Mouse (Mus musculus) MEL (cell line): ENCODE measurements around the gene Nnat. TPM values are rescaled to one million over a fixed set of nuclear protein-coding genes. Genes with fewer than 3 reads are reported as not detected.

Source experiments
- DNase-seq: peaks from one replicate; pipeline ENCODE4 v3.0.0; 2011; ENCODE audit warnings: low read depth, low spot score
- H3K27ac ChIP-seq: 2 replicates; pipeline ENCODE4 v1.5.1; 2012; ENCODE audit warnings: low read depth, mild to moderate bottlenecking, control low read depth, low read length, moderate library complexity; ENCODE audit not compliant: control insufficient read depth
- H3K27me3 ChIP-seq, 2 experiments: fragments of 150-350 bp in 1 of 2; sonication (generic) in 1 of 2; 2 replicates each; pipeline ENCODE4 v1.6.1; 2012; ENCODE audit warnings: low read length in 2 of 2, mild to moderate bottlenecking in 2 of 2, improper control_type of control experiment in 1 of 2, moderate library complexity in 1 of 2; ENCODE audit not compliant: insufficient read depth in 2 of 2, control insufficient read depth in 1 of 2
- H3K36me3 ChIP-seq, 2 experiments: 2 replicates each; pipeline ENCODE4 v1.6.1; 2012 to 2014; ENCODE audit warnings: low read length in 2 of 2, improper control_type of control experiment in 1 of 2, inconsistent platforms in 1 of 2, mild to moderate bottlenecking in 1 of 2; ENCODE audit not compliant: insufficient read depth in 2 of 2, control insufficient read depth in 1 of 2
- H3K4me1 ChIP-seq, 2 experiments: fragments of 150-350 bp in 1 of 2; sonication (generic) in 1 of 2; 2 replicates each; pipeline ENCODE4 v1.6.1; 2012; ENCODE audit warnings: low read length in 2 of 2, improper control_type of control experiment in 1 of 2, mild to moderate bottlenecking in 1 of 2; ENCODE audit not compliant: insufficient read depth in 2 of 2, control insufficient read depth in 1 of 2
- H3K4me3 ChIP-seq, 2 experiments: fragments of 150-350 bp in 1 of 2; sonication (generic) in 1 of 2; 2 replicates each; pipeline ENCODE4 v1.5.1; 2012; ENCODE audit warnings: low read depth in 2 of 2, low read length in 2 of 2, mild to moderate bottlenecking in 2 of 2, moderate library complexity in 2 of 2, control low read depth in 1 of 2, improper control_type of control experiment in 1 of 2; ENCODE audit not compliant: control insufficient read depth in 1 of 2, insufficient read depth in 1 of 2
- H3K79me2 ChIP-seq: 2 replicates; pipeline ENCODE4 v1.6.1; 2012; ENCODE audit warnings: mild to moderate bottlenecking, low read length, moderate library complexity; ENCODE audit not compliant: control insufficient read depth, poor library complexity, insufficient read depth
- H3K9ac ChIP-seq: 2 replicates; pipeline ENCODE4 v1.6.1; 2012; ENCODE audit warnings: low read depth, mild to moderate bottlenecking, control low read depth, low read length, moderate library complexity; ENCODE audit not compliant: control insufficient read depth, poor library complexity, severe bottlenecking
- H3K9me3 ChIP-seq: fragments of 150-350 bp; sonication (generic); replicated peaks from 2 replicates; pipeline ENCODE4 v1.6.1; 2012; ENCODE audit warnings: mild to moderate bottlenecking, low read length, improper control_type of control experiment, moderate library complexity; ENCODE audit not compliant: insufficient read depth
- CHD1 ChIP-seq: IDR thresholded peaks from 2 replicates; pipeline ENCODE4 v1.6.1; 2012; ENCODE audit warnings: low read depth, mild to moderate bottlenecking, inconsistent platforms, low read length, improper control_type of control experiment
- CHD2 ChIP-seq: IDR thresholded peaks from 2 replicates; pipeline ENCODE4 v1.6.1; 2011; ENCODE audit warnings: low read length, improper control_type of control experiment
- E2F4 ChIP-seq: IDR thresholded peaks from 2 replicates; pipeline ENCODE4 v1.6.1; 2011; ENCODE audit warnings: low read depth, low read length, improper control_type of control experiment, borderline replicate concordance
- ELF1 ChIP-seq: IDR thresholded peaks from 2 replicates; pipeline ENCODE4 v1.6.1; 2014; ENCODE audit warnings: low read depth, mild to moderate bottlenecking, inconsistent platforms, low read length, improper control_type of control experiment, moderate library complexity
- GABPA ChIP-seq: IDR thresholded peaks from 2 replicates; pipeline ENCODE4 v1.6.1; 2012; ENCODE audit warnings: low read depth, mild to moderate bottlenecking, inconsistent platforms, low read length, improper control_type of control experiment, moderate library complexity
- GATA1 ChIP-seq: IDR thresholded peaks from 2 replicates; pipeline ENCODE4 v1.6.1; 2011; ENCODE audit warnings: low read depth, low read length, improper control_type of control experiment
- HCFC1 ChIP-seq: IDR thresholded peaks from 2 replicates; pipeline ENCODE4 v1.6.1; 2012; ENCODE audit warnings: low read depth, mild to moderate bottlenecking, inconsistent platforms, low read length, improper control_type of control experiment, moderate library complexity
- JUND ChIP-seq: IDR thresholded peaks from 2 replicates; pipeline ENCODE4 v1.6.1; 2011; ENCODE audit warnings: low read depth, mild to moderate bottlenecking, improper control_type of control experiment, low read length
- KAT2A ChIP-seq: conservative IDR thresholded peaks from 2 replicates; pipeline ENCODE4 v1.6.1; 2012; ENCODE audit warnings: low read depth, low read length, improper control_type of control experiment, inconsistent platforms
- MAX ChIP-seq: IDR thresholded peaks from 2 replicates; pipeline ENCODE4 v1.6.1; 2011; ENCODE audit warnings: low read length, improper control_type of control experiment
- MYC ChIP-seq: IDR thresholded peaks from 2 replicates; pipeline ENCODE4 v1.6.1; 2011; ENCODE audit warnings: low read depth, mild to moderate bottlenecking, low read length, improper control_type of control experiment, moderate library complexity
- POLR2AphosphoS2 ChIP-seq: IDR thresholded peaks from 2 replicates; pipeline ENCODE4 v1.6.1; 2011; ENCODE audit warnings: low read length, improper control_type of control experiment
- RCOR1 ChIP-seq: IDR thresholded peaks from 2 replicates; pipeline ENCODE4 v1.6.1; 2012; ENCODE audit warnings: low read depth, mild to moderate bottlenecking, inconsistent platforms, low read length, improper control_type of control experiment
- SIN3A ChIP-seq: IDR thresholded peaks from 2 replicates; pipeline ENCODE4 v1.6.1; 2012; ENCODE audit warnings: low read length, improper control_type of control experiment, inconsistent platforms
- SMC3 ChIP-seq: IDR thresholded peaks from 2 replicates; pipeline ENCODE4 v1.6.1; 2011; ENCODE audit warnings: low read depth, low read length, improper control_type of control experiment
- TAL1 ChIP-seq: IDR thresholded peaks from 2 replicates; pipeline ENCODE4 v1.6.1; 2012; ENCODE audit warnings: mild to moderate bottlenecking, inconsistent platforms, low read length, moderate library complexity, mixed read lengths
- TBP ChIP-seq: IDR thresholded peaks from 2 replicates; pipeline ENCODE4 v1.8.0; 2011; ENCODE audit warnings: low read depth, low read length, improper control_type of control experiment
- TCF12 ChIP-seq: IDR thresholded peaks from 2 replicates; pipeline ENCODE4 v1.6.1; 2014; ENCODE audit warnings: low read depth, mild to moderate bottlenecking, inconsistent platforms, low read length, improper control_type of control experiment, moderate library complexity
- ZMIZ1 ChIP-seq: IDR thresholded peaks from 2 replicates; pipeline ENCODE4 v1.6.1; 2012; ENCODE audit warnings: low read depth, mild to moderate bottlenecking, inconsistent platforms, low read length, improper control_type of control experiment, moderate library complexity
- ZNF384 ChIP-seq: IDR thresholded peaks from 2 replicates; pipeline ENCODE4 v1.6.1; 2012; ENCODE audit warnings: low read depth, mild to moderate bottlenecking, inconsistent platforms, low read length, improper control_type of control experiment
- polyA plus RNA-seq, 2 experiments: library from polyadenylated mRNA; stranded (reverse) in 1 of 2; unstranded in 1 of 2; fragments of >175 nt in 1 of 2; fragments of >200 nt in 1 of 2; gene quantifications; 2 replicates each; pipeline versions ENCODE4 v1.2.1 to v1.2.4; 2012; ENCODE audit warnings: low replicate concordance in 2 of 2, low read depth in 1 of 2; ENCODE audit not compliant: insufficient read length in 2 of 2, insufficient read depth in 1 of 2, missing spikeins in 1 of 2
- total RNA-seq: library from RNA; depleted of rRNA; stranded (reverse); fragments of 300-350 nt; gene quantifications from 2 replicates; pipeline ENCODE4 v1.2.3, GENCODE M21; 2012

The Nnat gene
- total and polyA plus RNA-seq, 3 experiments, result 0.92 to 1.5 TPM; not detected in 1

DNA sequence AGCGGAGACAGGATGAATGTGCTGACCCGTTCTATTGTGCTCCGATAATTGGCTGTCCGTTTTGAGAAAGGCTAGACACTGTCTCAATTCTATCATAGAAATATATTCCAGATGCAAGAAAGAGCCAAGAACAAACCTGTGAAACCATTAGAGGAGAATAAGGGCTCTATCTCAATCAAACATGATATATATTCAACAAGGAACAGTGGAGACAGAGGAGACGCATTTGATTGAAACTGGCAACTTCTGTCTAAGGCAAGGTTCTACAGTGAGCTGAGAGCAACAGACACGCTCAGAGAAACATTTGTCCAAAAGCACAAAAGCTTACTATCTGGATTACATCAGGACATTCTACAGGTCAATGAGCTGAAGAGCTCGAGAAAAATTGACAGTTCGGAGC lies 18.2 kb upstream of the Nnat start:
- Histone ChIP-seq H3K27me3 (no peaks in the 10 kb centered on the region), H3K4me3 (no peak overlapping the region), H3K9me3 (no peaks in the 10 kb centered on the region), H3K4me1 (peaks cover 7 to 12% of the 10 kb centered on the region in 2 experiments), H3K27ac (no peak overlapping the region), H3K79me2 (no peaks in the 10 kb centered on the region), H3K9ac (no peak overlapping the region), H3K36me3 (peaks cover 0 to 10% of the 10 kb centered on the region in 2 experiments; a peak in 3 of 4 replicates)
- no peak for DNase-seq
- no peak for TF ChIP-seq ELF1
- no peak for TF ChIP-seq ZNF384
- TF ChIP-seq ZMIZ1, result no peak
- no peak for TF ChIP-seq MYC
- no peak for TF ChIP-seq SMC3
- no peak for TF ChIP-seq RCOR1
- no peak for TF ChIP-seq MAX
- TF ChIP-seq POLR2AphosphoS2, result no peak
- no peak for TF ChIP-seq E2F4
- no peak for TF ChIP-seq GATA1
- no peak for TF ChIP-seq JUND
- TF ChIP-seq TAL1, result no peak
- no peak for TF ChIP-seq HCFC1
- no peak for TF ChIP-seq CHD2
- TF ChIP-seq TBP, result no peak
- no peak for TF ChIP-seq TCF12
- TF ChIP-seq KAT2A, result no peak
- TF ChIP-seq CHD1, result no peak

DNA sequence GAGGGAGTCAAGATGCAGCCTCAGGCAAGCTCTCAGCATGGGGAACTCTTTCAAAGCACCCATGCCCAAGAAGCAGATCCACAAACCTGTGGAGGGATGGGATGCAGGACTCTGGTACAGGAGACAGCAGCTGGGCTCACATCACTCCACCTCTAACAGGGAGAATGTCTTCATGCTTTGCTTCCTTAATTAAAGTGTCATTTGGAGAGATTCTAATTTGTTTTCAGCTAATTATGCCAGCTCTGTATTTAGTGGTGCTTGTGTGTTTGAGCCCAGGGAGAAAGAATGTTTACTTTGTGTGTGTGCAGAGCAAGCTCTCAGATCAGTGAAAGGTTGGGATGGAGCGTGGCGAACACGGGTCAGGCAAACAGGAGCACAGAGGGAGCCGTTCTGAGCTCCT lies 17.5 kb upstream of the Nnat start:
- Histone ChIP-seq H3K9me3 (no peaks in the 10 kb centered on the region), H3K79me2 (no peaks in the 10 kb centered on the region), H3K27me3 (no peaks in the 10 kb centered on the region), H3K4me1 (peaks cover 7 to 12% of the 10 kb centered on the region in 2 experiments), H3K4me3 (no peak overlapping the region), H3K36me3 (peaks cover 0 to 10% of the 10 kb centered on the region in 2 experiments; a peak in 3 of 4 replicates), H3K27ac (no peak overlapping the region), H3K9ac (no peak overlapping the region)
- no peak for TF ChIP-seq GABPA
- no peak for TF ChIP-seq TBP
- TF ChIP-seq ZNF384, result no peak
- TF ChIP-seq TCF12, result no peak
- TF ChIP-seq SIN3A, result no peak
- TF ChIP-seq HCFC1, result no peak
- TF ChIP-seq JUND, result no peak
- no peak for DNase-seq
